Mouse (Mus musculus): ENCODE data around the gene Gm3286.
"Not testable (repeated sequence)": the region's sequence is repeated elsewhere in the genome, so short reads cannot be mapped to it uniquely, and the experiment has no call there.

The Gm3286 gene

DNA sequence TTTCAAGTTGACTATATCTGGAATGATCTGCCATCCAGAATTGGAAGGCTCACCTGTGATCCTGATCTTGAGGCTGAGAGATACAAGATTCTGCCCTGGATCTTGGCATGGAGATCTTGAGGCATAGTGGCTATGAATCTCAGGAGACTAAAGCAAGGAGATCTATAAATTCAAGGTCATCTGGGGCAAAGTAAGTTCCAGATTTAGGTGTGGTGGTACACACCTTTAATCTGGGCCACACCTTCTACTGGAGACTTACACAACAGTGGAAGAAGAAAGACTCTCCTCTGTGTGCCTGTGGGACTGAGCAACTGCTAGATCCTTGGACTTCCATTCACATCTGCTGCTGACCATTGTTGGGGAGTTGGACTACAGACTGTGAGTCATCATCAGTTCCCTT lies at the start of gene Gm3286:
TSS of gene Gm3286 (plus strand) at position 301 of the 400 bp plus-strand sequence.
- not testable (repeated sequence) for DNase-seq (ENCODE audit: low read depth, low spot score)

Measured in ZHBTc4 (cell line).